Mouse (Mus musculus): ENCODE measurements around the gene Dst. TPM values are rescaled to one million over a fixed set of nuclear protein-coding genes. Genes with fewer than 3 reads are reported as not detected.

Gene Dst
- total and polyA plus RNA-seq, 3 experiments = 9.1 to 28.0 (median 20.5) TPM

GRCm38 (mm10) chr1:33944977-33945750 lies 37.1 kb downstream of the Dst start:
- H3K4me3 ChIP-seq (replicated peaks in 1 of 3; ENCODE audit: low read depth in 2 of 3, low read length in 2 of 3, poor library complexity in 1 of 3) = no peak overlapping the region

GRCm38 (mm10) chr1:33945756-33946155 lies 37.7 kb downstream of the Dst start:
- H3K36me3 ChIP-seq (replicated peaks in 1 of 2; ENCODE audit: control insufficient read depth in 1 of 2, insufficient read depth in 1 of 2, low read length in 1 of 2) = peaks cover 0 to 13% of the 10 kb centered on the region in 2 experiments
- no peaks in the 10 kb centered on the region for H3K27me3 ChIP-seq (replicated peaks)
- peaks cover 7 to 16% of the 10 kb centered on the region in 2 experiments; a peak in 3 of 4 replicates for H3K4me1 ChIP-seq (ENCODE audit: control insufficient read depth in 1 of 2, insufficient read depth in 2 of 2)
- dilution Hi-C loops (cut with MboI; ENCODE audit: extremely low pct_ligation_motif_present, extremely low pct_unique_long_range_greater_than_20kb, low sequenced_read_pairs) = no loop called here
- no peak overlapping the region for H3K4me3 ChIP-seq (replicated peaks in 1 of 3; ENCODE audit: low read depth in 2 of 3, low read length in 2 of 3, poor library complexity in 1 of 3)
- no peak for DNase-seq (ENCODE audit: extremely low read depth)
- in situ Hi-C loops (cut with MboI; ENCODE audit: low pct_ligation_motif_present, low pct_unique_long_range_greater_than_20kb, low sequenced_read_pairs) = no loop called here
- no peak overlapping the region for H3K9ac ChIP-seq (ENCODE audit: insufficient read depth, low read depth)
- no peak overlapping the region for H3K27ac ChIP-seq (ENCODE audit: insufficient read depth, low read depth)
- TF ChIP-seq ZC3H11A (IDR thresholded peaks at IDR 0.05; ENCODE audit: low read depth, low read length) (no peak), MYC (IDR thresholded peaks at IDR 0.05; ENCODE audit: low read depth, low read length) (no peak), CTCF (conservative IDR thresholded peaks at IDR 0.05 in 1 of 2, IDR thresholded peaks at IDR 0.05 in 1 of 2; ENCODE audit: low read depth in 2 of 2, low read length in 2 of 2) (no peak), CHD1 (IDR thresholded peaks at IDR 0.05; ENCODE audit: low read depth, low read length) (no peak), TBP (conservative IDR thresholded peaks at IDR 0.05; ENCODE audit: low read depth, low read length) (no peak), MEF2A (IDR thresholded peaks at IDR 0.05; ENCODE audit: borderline replicate concordance, low read depth, low read length) (no peak), ELF1 (IDR thresholded peaks at IDR 0.05; ENCODE audit: low read depth, low read length) (no peak), EP300 (IDR thresholded peaks at IDR 0.05; ENCODE audit: low read length) (no peak), MAFK (IDR thresholded peaks at IDR 0.05; ENCODE audit: insufficient replicate concordance, low read length) (no peak), CHD2 (IDR thresholded peaks at IDR 0.05; ENCODE audit: low read length) (no peak), KAT2A (IDR thresholded peaks at IDR 0.05; ENCODE audit: insufficient replicate concordance, low read length) (no peak), NELFE (IDR thresholded peaks at IDR 0.05; ENCODE audit: low read depth, low read length) (no peak), POLR2A (IDR thresholded peaks at IDR 0.05; ENCODE audit: low read depth, low read length) (no peak)
- H3K79me2 ChIP-seq (replicated peaks; ENCODE audit: control insufficient read depth, extremely low read depth, insufficient read depth, poor library complexity, severe bottlenecking) = no peaks in the 10 kb centered on the region
- H3K9me3 ChIP-seq (replicated peaks; ENCODE audit: low read length) = peaks cover 2% of the 10 kb centered on the region
- H3K4me2 ChIP-seq (ENCODE audit: insufficient read depth, low read depth, poor library complexity, severe bottlenecking) = no peak overlapping the region

More at GRCm38 (mm10) chr1:33944977-33945750, 37.1 kb downstream of the Dst start:
- Histone ChIP-seq H3K4me2 (ENCODE audit: insufficient read depth, low read depth, poor library complexity, severe bottlenecking) (no peak overlapping the region), H3K27ac (ENCODE audit: insufficient read depth, low read depth) (no peak overlapping the region), H3K79me2 (replicated peaks; ENCODE audit: control insufficient read depth, extremely low read depth, insufficient read depth, poor library complexity, severe bottlenecking) (no peaks in the 10 kb centered on the region), H3K9ac (ENCODE audit: insufficient read depth, low read depth) (no peak overlapping the region), H3K36me3 (replicated peaks in 1 of 2; ENCODE audit: control insufficient read depth in 1 of 2, insufficient read depth in 1 of 2, low read length in 1 of 2) (peaks cover 0 to 13% of the 10 kb centered on the region in 2 experiments), H3K27me3 (replicated peaks) (no peaks in the 10 kb centered on the region), H3K9me3 (replicated peaks; ENCODE audit: low read length) (peaks cover 2% of the 10 kb centered on the region), H3K4me1 (ENCODE audit: control insufficient read depth in 1 of 2, insufficient read depth in 2 of 2) (peaks cover 7 to 16% of the 10 kb centered on the region in 2 experiments; a peak in 3 of 4 replicates)
- dilution Hi-C loops (cut with MboI; ENCODE audit: extremely low pct_ligation_motif_present, extremely low pct_unique_long_range_greater_than_20kb, low sequenced_read_pairs) (no loop called here), in situ Hi-C loops (cut with MboI; ENCODE audit: low pct_ligation_motif_present, low pct_unique_long_range_greater_than_20kb, low sequenced_read_pairs) (no loop called here)
- no peak for DNase-seq (ENCODE audit: extremely low read depth)
- TF ChIP-seq POLR2A (IDR thresholded peaks at IDR 0.05; ENCODE audit: low read depth, low read length) (no peak), KAT2A (IDR thresholded peaks at IDR 0.05; ENCODE audit: insufficient replicate concordance, low read length) (no peak), JUN (IDR thresholded peaks at IDR 0.05; ENCODE audit: insufficient read depth, low read depth, low read length) (no peak), GABPA (IDR thresholded peaks at IDR 0.05; ENCODE audit: insufficient replicate concordance, low read depth, low read length) (no peak), TCF12 (IDR thresholded peaks at IDR 0.05; ENCODE audit: low read depth, low read length) (no peak), EP300 (IDR thresholded peaks at IDR 0.05; ENCODE audit: low read length) (no peak), MEF2A (IDR thresholded peaks at IDR 0.05; ENCODE audit: borderline replicate concordance, low read depth, low read length) (no peak), SMC3 (IDR thresholded peaks at IDR 0.05; ENCODE audit: low read depth, low read length) (no peak), MXI1 (IDR thresholded peaks at IDR 0.05; ENCODE audit: low read depth, low read length) (no peak), MAFK (IDR thresholded peaks at IDR 0.05; ENCODE audit: insufficient replicate concordance, low read length) (no peak), RAD21 (IDR thresholded peaks at IDR 0.05; ENCODE audit: low read depth, low read length) (no peak), RCOR1 (conservative IDR thresholded peaks at IDR 0.05; ENCODE audit: low read depth, low read length) (no peak), USF1 (IDR thresholded peaks at IDR 0.05; ENCODE audit: low read depth, low read length) (no peak), TBP (conservative IDR thresholded peaks at IDR 0.05; ENCODE audit: low read depth, low read length) (no peak), ETS1 (conservative IDR thresholded peaks at IDR 0.05; ENCODE audit: low read depth, low read length) (no peak), NELFE (IDR thresholded peaks at IDR 0.05; ENCODE audit: low read depth, low read length) (no peak), PAX5 (IDR thresholded peaks at IDR 0.05; ENCODE audit: low read length) (no peak), POLR2AphosphoS2 (IDR thresholded peaks at IDR 0.05; ENCODE audit: low read depth, low read length) (no peak), MAX (IDR thresholded peaks at IDR 0.05; ENCODE audit: low read length) (no peak), CHD1 (IDR thresholded peaks at IDR 0.05; ENCODE audit: low read depth, low read length) (no peak)
